Mouse (Mus musculus) brain, adult 2 months (tissue): ENCODE results near the gene 4930433I11Rik.
"Not testable (repeated sequence)": the region's sequence is repeated elsewhere in the genome, so short reads cannot be mapped to it uniquely, and the experiment has no call there.

Experiments used
- DNase-seq: peaks from one replicate; pipeline ENCODE4 v3.0.0; 2011; ENCODE audit warnings: low read depth, low spot score

4930433I11Rik gene

GRCm38 (mm10) chr7:40987243-40987642, at the start of gene 4930433I11Rik:
4930433I11Rik (plus strand) TSS chr7:40987543.
- no peak for DNase-seq

GRCm38 (mm10) chr7:40939371-40939770, 48.0 kb upstream of the 4930433I11Rik start:
- peak; percentile 83 for DNase-seq

DNA sequence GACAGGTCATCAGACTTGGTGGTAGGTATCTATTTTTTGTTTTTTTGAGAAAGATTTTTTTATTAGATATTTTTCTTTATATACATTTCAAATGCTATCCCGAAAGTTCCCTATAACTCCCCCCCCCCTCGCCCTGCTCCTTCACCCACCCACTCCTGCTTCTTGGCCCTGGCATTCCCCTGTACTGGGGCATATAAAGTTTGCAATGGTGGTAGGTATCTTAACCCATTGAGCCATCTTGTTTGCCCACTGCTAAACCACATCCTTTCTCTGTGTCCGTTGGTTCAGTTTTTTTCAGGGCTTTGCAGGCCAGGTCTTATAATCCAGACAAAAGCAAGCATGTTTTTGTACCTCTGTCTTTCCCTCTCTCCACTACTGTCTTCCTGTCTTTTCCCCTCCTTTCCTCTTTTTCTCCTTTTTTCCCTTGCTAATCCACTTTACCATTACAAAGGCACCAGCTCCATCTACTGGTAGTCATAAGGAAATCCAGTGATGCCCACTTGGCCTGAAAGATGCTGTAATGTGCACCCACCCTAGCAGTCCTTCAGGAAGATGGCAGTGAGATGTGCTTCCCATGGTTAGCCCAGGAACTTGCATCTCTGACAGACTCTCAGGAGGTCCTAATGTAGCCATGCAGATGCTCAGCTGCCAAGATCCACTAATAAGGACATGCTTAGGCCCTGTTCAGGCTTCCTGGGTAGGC, 45.0 kb upstream of the 4930433I11Rik start:
- peak; percentile 59 for DNase-seq

- not testable (repeated sequence) for DNase-seq
Observed at GRCm38 (mm10) chr7:41032419-41032818, 45.1 kb downstream of the 4930433I11Rik start, which contains the start of gene Gm4884. Gm4884 (plus strand) TSS chr7:41032719.

GRCm38 (mm10) chr7:41044058-41044457, 56.7 kb downstream of the 4930433I11Rik start:
- DNase-seq: not testable (repeated sequence)
